Mouse (Mus musculus): ENCODE data around the gene Gm5868.
"Not testable (repeated sequence)": the region's sequence is repeated elsewhere in the genome, so short reads cannot be mapped to it uniquely, and the experiment has no call there.

The Gm5868 gene

GRCm38 (mm10) chr5:72587192-72587681 lies at the start of gene Gm5868:
Gene Gm5868, minus strand, starts transcription at chr5:72587551.
- no peak for DNase-seq

GRCm38 (mm10) chr5:72636576-72636975 lies 49.2 kb upstream of the Gm5868 start:
- peak; percentile 45 for DNase-seq

GRCm38 (mm10) chr5:72636122-72636521 lies 48.8 kb upstream of the Gm5868 start:
- DNase-seq, result peak; percentile 42

- DNase-seq, result peak; percentile 71
Observed at GRCm38 (mm10) chr5:72634791-72635271, 47.5 kb upstream of the Gm5868 start.

- DNase-seq, result peak; percentile 55
Observed at GRCm38 (mm10) chr5:72630026-72630425, 42.7 kb upstream of the Gm5868 start.

GRCm38 (mm10) chr5:72621022-72621421 lies 33.7 kb upstream of the Gm5868 start:
- DNase-seq, result no peak

GRCm38 (mm10) chr5:72617413-72617812 lies 30.1 kb upstream of the Gm5868 start:
- no peak for DNase-seq

GRCm38 (mm10) chr5:72603138-72603537 lies 15.8 kb upstream of the Gm5868 start:
- no peak for DNase-seq

GRCm38 (mm10) chr5:72601006-72601405 lies 13.7 kb upstream of the Gm5868 start:
- peak; percentile 92 for DNase-seq

GRCm38 (mm10) chr5:72586667-72587191 lies 622 bp downstream of the Gm5868 start:
- DNase-seq, result not testable (repeated sequence)

- not testable (repeated sequence) for DNase-seq
Observed at GRCm38 (mm10) chr5:72586122-72586521, 1.2 kb downstream of the Gm5868 start.

GRCm38 (mm10) chr5:72580970-72581332 lies 6.4 kb downstream of the Gm5868 start, which contains the start of gene Zar1:
Gene Zar1, minus strand, starts transcription at chr5:72581254.
- not testable (repeated sequence) for DNase-seq

- not testable (repeated sequence) for DNase-seq
Observed at GRCm38 (mm10) chr5:72580088-72580969, 7.0 kb downstream of the Gm5868 start.

GRCm38 (mm10) chr5:72579599-72579998 lies 7.8 kb downstream of the Gm5868 start:
- not testable (repeated sequence) for DNase-seq

- DNase-seq, result no peak
Observed at GRCm38 (mm10) chr5:72565621-72566020, 21.7 kb downstream of the Gm5868 start.

- not testable (repeated sequence) for DNase-seq
Observed at GRCm38 (mm10) chr5:72563183-72563582, 24.2 kb downstream of the Gm5868 start.

GRCm38 (mm10) chr5:72560976-72561628 lies 26.2 kb downstream of the Gm5868 start:
- no peak for DNase-seq

- peak; percentile 99 for DNase-seq
Observed at GRCm38 (mm10) chr5:72559544-72560049, 27.8 kb downstream of the Gm5868 start, which contains the start of gene Nfxl1. Gene Nfxl1, minus strand, starts transcription at chr5:72559684.

- DNase-seq, result peak; percentile 96
Observed at GRCm38 (mm10) chr5:72558716-72559526, 28.4 kb downstream of the Gm5868 start.

GRCm38 (mm10) chr5:72556245-72556644 lies 31.1 kb downstream of the Gm5868 start:
- no peak for DNase-seq

GRCm38 (mm10) chr5:72551209-72551608 lies 36.1 kb downstream of the Gm5868 start:
- DNase-seq, result no peak

Measured in heart, adult 11 months (tissue).